Mouse (Mus musculus) neural tube, embryonic 11.5 days (tissue): ENCODE measurements around the gene Ablim1. TPM values are rescaled to one million over a fixed set of nuclear protein-coding genes. Genes with fewer than 3 reads are reported as not detected.

ENCODE experiments used
- ATAC-seq: fragments of 200-750 bp; cut with Nextera tagmentation; 2 replicates; pipeline ENCODE4 v1.8.0; 2017; ENCODE audit warnings: moderate number of reproducible peaks, mild to moderate bottlenecking, moderate TSS enrichment, moderate library complexity; ENCODE audit not compliant: insufficient read depth, low FRiP score, low TSS enrichment
- DNase-seq: peaks from one replicate; pipeline ENCODE4 v3.0.0-alpha.2; 2015; ENCODE audit warnings: low spot score
- H3K27ac ChIP-seq: fragments of 300-500 bp; sonication (generic); 2 replicates; pipeline ENCODE4 v1.5.1; 2014; ENCODE audit warnings: low read depth, mild to moderate bottlenecking, low read length
- H3K27me3 ChIP-seq: fragments of 300-500 bp; sonication (generic); 2 replicates; pipeline ENCODE4 v1.6.1; 2014; ENCODE audit warnings: mild to moderate bottlenecking, low read length, mixed read lengths; ENCODE audit not compliant: control insufficient read depth, insufficient read depth
- H3K36me3 ChIP-seq: fragments of 300-500 bp; sonication (generic); 2 replicates; pipeline ENCODE4 v1.6.1; 2014; ENCODE audit warnings: mild to moderate bottlenecking, low read length, moderate library complexity, mixed read lengths; ENCODE audit not compliant: control insufficient read depth, insufficient read depth
- H3K4me1 ChIP-seq: fragments of 300-500 bp; sonication (generic); 2 replicates; pipeline ENCODE4 v1.6.1; 2014; ENCODE audit warnings: low read length, mixed read lengths; ENCODE audit not compliant: control insufficient read depth, insufficient read depth
- H3K4me2 ChIP-seq: fragments of 300-500 bp; sonication (generic); 2 replicates; pipeline ENCODE4 v1.6.1; 2014; ENCODE audit warnings: low read depth, mild to moderate bottlenecking, moderate library complexity
- H3K4me3 ChIP-seq: fragments of 300-500 bp; sonication (generic); 2 replicates; pipeline ENCODE4 v1.5.1; 2014; ENCODE audit warnings: low read depth, low read length
- H3K9ac ChIP-seq: fragments of 300-500 bp; sonication (generic); 2 replicates; pipeline ENCODE4 v1.6.1; 2014; ENCODE audit warnings: mild to moderate bottlenecking, low read length
- H3K9me3 ChIP-seq: fragments of 300-500 bp; sonication (generic); 2 replicates; pipeline ENCODE4 v1.6.1; 2016; ENCODE audit warnings: low read length; ENCODE audit not compliant: control insufficient read depth
- WGBS: fragments of 180-500 bp; shearing (Covaris S2); extraction: QIAGEN DNeasy Blood & Tissue Kit; methylation state at CpG from one replicate; pipeline ENCODE4 v1.1.7; 2014; 5-methylcytosine and 5-hydroxymethylcytosine counted together
- polyA plus RNA-seq: library from polyadenylated mRNA; unstranded; fragments of >200 nt; fragmentation: Nextera tagmentation; extraction: Ambion mirVana; gene quantifications from 2 replicates; pipeline ENCODE4 v1.2.1, GENCODE M21; 2014

Ablim1 gene
- 24.5 and 25.0 TPM in 2 replicates for polyA plus RNA-seq

- DNase-seq (peak; percentile 62), ATAC-seq (peak; percentile 53; the same call in 1 of the 2 replicates)
- peak within 1 kb of the TSS; percentile 98 for H3K4me2 ChIP-seq
- H3K9ac ChIP-seq, result peak within 1 kb of the TSS; percentile 57
- H3K27me3 ChIP-seq, result peaks cover 12% of the 10 kb centered on the region
- H3K9me3 ChIP-seq, result no peaks in the 10 kb centered on the region
- no peak within 1 kb of the TSS for H3K27ac ChIP-seq
- H3K4me1 ChIP-seq, result 0 out of 2 replicates have a peak, but pooled peaks cover 5% of the 10 kb centered on the region
- peak within 1 kb of the TSS; percentile 50 for H3K4me3 ChIP-seq
- WGBS, result under 1% methylated on average over 48 of the region's 52 CpGs
- no peaks in the 10 kb centered on the region for H3K36me3 ChIP-seq
Observed at GRCm38 (mm10) chr19:57314346-57315012, at the start of gene Ablim1. Ablim1 (minus strand) TSS chr19:57314919.

GRCm38 (mm10) chr19:57363538-57363937 lies 48.8 kb upstream of the Ablim1 start:
- Histone ChIP-seq H3K4me2 (no peak overlapping the region), H3K27me3 (no peaks in the 10 kb centered on the region), H3K9me3 (no peaks in the 10 kb centered on the region), H3K4me1 (peaks cover 30% of the 10 kb centered on the region), H3K4me3 (no peak overlapping the region), H3K36me3 (no peaks in the 10 kb centered on the region), H3K9ac (no peak overlapping the region), H3K27ac (no peak overlapping the region)
- ATAC-seq, result no peak
- WGBS, result 94% methylated on average over 7 of the region's 7 CpGs
- DNase-seq, result no peak

GRCm38 (mm10) chr19:57363076-57363475 lies 48.4 kb upstream of the Ablim1 start:
- Histone ChIP-seq H3K4me3 (no peak overlapping the region; the same call in 1 of the 2 replicates), H3K4me2 (peak overlapping the region; percentile 25), H3K36me3 (no peaks in the 10 kb centered on the region), H3K27me3 (no peaks in the 10 kb centered on the region), H3K4me1 (peaks cover 30% of the 10 kb centered on the region), H3K9ac (no peak overlapping the region), H3K27ac (no peak overlapping the region), H3K9me3 (no peaks in the 10 kb centered on the region)
- ATAC-seq (no peak), DNase-seq (no peak)
- WGBS, result 55% methylated on average over 7 of the region's 7 CpGs

- ATAC-seq, result no peak
- no peak overlapping the region for H3K27ac ChIP-seq
- H3K36me3 ChIP-seq, result no peaks in the 10 kb centered on the region
- no peak for DNase-seq
- peak overlapping the region; percentile 25 for H3K4me2 ChIP-seq
- peak overlapping the region; percentile 12; the same call in 1 of the 2 replicates for H3K4me3 ChIP-seq
- H3K27me3 ChIP-seq, result no peaks in the 10 kb centered on the region
- no peak overlapping the region for H3K9ac ChIP-seq
- H3K9me3 ChIP-seq, result no peaks in the 10 kb centered on the region
- H3K4me1 ChIP-seq, result peaks cover 30% of the 10 kb centered on the region
- 58% methylated on average over 5 of the region's 5 CpGs for WGBS
Observed at GRCm38 (mm10) chr19:57362586-57362985, 47.9 kb upstream of the Ablim1 start.

GRCm38 (mm10) chr19:57361939-57362307 lies 47.2 kb upstream of the Ablim1 start:
- H3K27me3 ChIP-seq, result no peaks in the 10 kb centered on the region
- DNase-seq (no peak), ATAC-seq (no peak)
- H3K9ac ChIP-seq, result peak overlapping the region; percentile 98
- no peaks in the 10 kb centered on the region for H3K9me3 ChIP-seq
- 19% methylated on average over 3 of the region's 3 CpGs for WGBS
- H3K4me1 ChIP-seq, result peaks cover 30% of the 10 kb centered on the region
- peak overlapping the region; percentile 92 for H3K27ac ChIP-seq
- H3K4me2 ChIP-seq, result peak overlapping the region; percentile 55
- peak overlapping the region; percentile 88 for H3K4me3 ChIP-seq
- H3K36me3 ChIP-seq, result no peaks in the 10 kb centered on the region

- DNase-seq, result peak; percentile 71
- Histone ChIP-seq H3K27ac (peak overlapping the region; percentile 92), H3K9ac (peak overlapping the region; percentile 98), H3K9me3 (no peaks in the 10 kb centered on the region), H3K4me2 (peak overlapping the region; percentile 55), H3K4me3 (peak overlapping the region; percentile 88), H3K27me3 (no peaks in the 10 kb centered on the region), H3K4me1 (peaks cover 28% of the 10 kb centered on the region), H3K36me3 (no peaks in the 10 kb centered on the region)
- under 1% methylated on average over 62 of the region's 78 CpGs for WGBS
- peak; percentile 75 for ATAC-seq
Observed at GRCm38 (mm10) chr19:57361131-57361938, 46.6 kb upstream of the Ablim1 start.

GRCm38 (mm10) chr19:57360341-57361130 lies 45.8 kb upstream of the Ablim1 start, which contains the start of gene Fam160b1:
Fam160b1 (plus strand) TSS chr19:57360680.
- Histone ChIP-seq H3K27ac (peak within 1 kb of the TSS; percentile 92), H3K9ac (peak within 1 kb of the TSS; percentile 98), H3K27me3 (no peaks in the 10 kb centered on the region), H3K36me3 (no peaks in the 10 kb centered on the region), H3K4me1 (peaks cover 23% of the 10 kb centered on the region), H3K9me3 (no peaks in the 10 kb centered on the region), H3K4me3 (peak within 1 kb of the TSS; percentile 88), H3K4me2 (peak within 1 kb of the TSS; percentile 55)
- ATAC-seq (peak; percentile 90), DNase-seq (peak; percentile 97)
- 2% methylated on average over 37 of the region's 70 CpGs for WGBS

GRCm38 (mm10) chr19:57359701-57360326 lies 45.1 kb upstream of the Ablim1 start:
- Histone ChIP-seq H3K4me1 (peaks cover 19% of the 10 kb centered on the region), H3K27me3 (no peaks in the 10 kb centered on the region), H3K27ac (no peak overlapping the region), H3K4me3 (peak overlapping the region; percentile 88), H3K4me2 (peak overlapping the region; percentile 46), H3K36me3 (no peaks in the 10 kb centered on the region), H3K9ac (peak overlapping the region; percentile 32; the same call in 1 of the 2 replicates), H3K9me3 (no peaks in the 10 kb centered on the region)
- ATAC-seq (no peak), DNase-seq (no peak)
- WGBS, result 57% methylated on average over 10 of the region's 10 CpGs
